Mouse (Mus musculus) forebrain, embryonic 15.5 days (tissue): ENCODE data around the gene Itga3. TPM values are rescaled to one million over a fixed set of nuclear protein-coding genes. Genes with fewer than 3 reads are reported as not detected.

ENCODE experiments used
- ATAC-seq: fragments of 200-750 bp; cut with Nextera tagmentation; replicated peaks from 2 replicates; pipeline ENCODE4 v1.8.0; 2017; ENCODE audit warnings: mild to moderate bottlenecking, moderate TSS enrichment, moderate library complexity
- H3K27ac ChIP-seq: fragments of 300-500 bp; sonication (generic); replicated peaks from 2 replicates; pipeline ENCODE4 v1.5.1; 2015; ENCODE audit warnings: mild to moderate bottlenecking, inconsistent platforms
- H3K27me3 ChIP-seq: fragments of 300-500 bp; sonication (generic); 2 replicates; pipeline ENCODE4 v1.6.1; 2015; ENCODE audit warnings: inconsistent platforms
- H3K36me3 ChIP-seq: fragments of 300-500 bp; sonication (generic); 2 replicates; pipeline ENCODE4 v1.6.1; 2015; ENCODE audit warnings: mild to moderate bottlenecking, inconsistent platforms
- H3K4me1 ChIP-seq: fragments of 300-500 bp; sonication (generic); 2 replicates; pipeline ENCODE4 v1.6.1; 2015; ENCODE audit warnings: inconsistent platforms
- H3K4me2 ChIP-seq: fragments of 300-500 bp; sonication (generic); replicated peaks from 2 replicates; pipeline ENCODE4 v1.6.1; 2015; ENCODE audit warnings: mild to moderate bottlenecking, inconsistent platforms
- H3K4me3 ChIP-seq: fragments of 300-500 bp; sonication (generic); 2 replicates; pipeline ENCODE4 v1.5.1; 2015; ENCODE audit warnings: mild to moderate bottlenecking, inconsistent platforms
- H3K9ac ChIP-seq: fragments of 300-500 bp; sonication (generic); replicated peaks from 2 replicates; pipeline ENCODE4 v1.6.1; 2015; ENCODE audit warnings: mild to moderate bottlenecking, inconsistent platforms
- H3K9me3 ChIP-seq: fragments of 300-500 bp; sonication (generic); 2 replicates; pipeline ENCODE4 v1.6.1; 2016; ENCODE audit warnings: inconsistent platforms
- WGBS: fragments of 180-500 bp; shearing (Covaris S2); methylation state at CpG from one replicate; pipeline ENCODE4 v1.1.7; 2015; ENCODE audit warnings: mixed read lengths; 5-methylcytosine and 5-hydroxymethylcytosine counted together
- polyA plus RNA-seq: library from polyadenylated mRNA; unstranded; fragments of >200 nt; fragmentation: Nextera tagmentation; extraction: Ambion mirVana; gene quantifications from 2 replicates; pipeline ENCODE4 v1.2.1, GENCODE M21; 2015

The Itga3 gene
- polyA plus RNA-seq, 1 experiment from 2014 or later: 6.9 TPM

DNA sequence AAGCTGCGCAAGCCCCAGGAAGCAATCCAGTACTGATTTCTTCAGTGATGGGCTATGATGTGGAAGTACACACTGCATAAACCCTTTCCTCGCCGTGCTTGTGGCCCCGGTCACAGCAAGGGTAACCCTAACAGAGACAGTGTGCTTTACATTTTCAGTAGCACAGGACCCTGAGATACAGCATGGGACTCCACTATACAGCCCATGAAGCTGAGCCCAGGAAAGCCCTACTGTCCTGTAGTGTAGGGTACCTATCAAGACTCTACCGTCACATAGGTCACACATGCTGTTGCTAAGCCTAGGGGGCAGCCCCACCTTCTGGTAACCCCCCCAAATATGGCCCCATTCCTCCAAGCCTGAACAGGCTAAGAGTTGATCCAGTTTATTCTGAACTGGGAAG, 40.1 kb downstream of the Itga3 start:
- Histone ChIP-seq H3K4me2 (no peak overlapping the region), H3K27me3 (no peaks in the 10 kb centered on the region), H3K9ac (no peak overlapping the region), H3K9me3 (no peaks in the 10 kb centered on the region), H3K36me3 (no peaks in the 10 kb centered on the region), H3K4me3 (no peak overlapping the region), H3K27ac (0 out of 2 replicates have a peak overlapping the region, but pooled peaks have one; percentile 60), H3K4me1 (peaks cover 22% of the 10 kb centered on the region)
- 97% methylated on average over 5 of the region's 5 CpGs for WGBS
- no peak for ATAC-seq

DNA sequence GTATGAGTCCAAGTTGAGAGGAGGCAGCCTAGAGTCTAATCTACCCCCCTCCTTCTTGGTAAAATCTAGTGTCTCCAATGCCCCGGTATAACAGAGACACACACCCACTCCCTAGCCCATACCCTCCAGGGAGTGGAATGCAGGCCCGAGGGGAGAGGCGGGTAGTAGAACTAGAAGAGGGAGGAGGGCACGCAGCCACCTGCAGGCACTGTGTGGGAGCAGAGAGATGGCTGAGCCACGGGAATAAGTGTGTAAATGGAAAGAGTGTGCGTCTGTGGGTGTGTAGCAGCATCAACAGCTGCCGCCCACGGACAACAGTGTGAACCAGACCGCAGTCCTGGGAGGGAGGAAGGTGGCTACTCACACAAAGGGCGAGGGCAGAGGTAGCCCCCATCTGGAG, 41.7 kb downstream of the Itga3 start:
- H3K4me2 ChIP-seq: no peak overlapping the region
- H3K27ac ChIP-seq: no peak overlapping the region
- no peak overlapping the region for H3K9ac ChIP-seq
- no peaks in the 10 kb centered on the region for H3K27me3 ChIP-seq
- H3K4me1 ChIP-seq: peaks cover 12% of the 10 kb centered on the region
- ATAC-seq: no peak
- H3K36me3 ChIP-seq: no peaks in the 10 kb centered on the region
- 71% methylated on average over 10 of the region's 10 CpGs for WGBS
- H3K4me3 ChIP-seq: no peak overlapping the region
- H3K9me3 ChIP-seq: no peaks in the 10 kb centered on the region

GRCm38 (mm10) chr11:95033617-95034016, 43.0 kb downstream of the Itga3 start:
- Histone ChIP-seq H3K4me2 (no peak overlapping the region), H3K27me3 (no peaks in the 10 kb centered on the region), H3K27ac (no peak overlapping the region), H3K36me3 (no peaks in the 10 kb centered on the region), H3K9ac (no peak overlapping the region), H3K9me3 (no peaks in the 10 kb centered on the region), H3K4me3 (no peak overlapping the region), H3K4me1 (0 out of 2 replicates have a peak, but pooled peaks cover 9% of the 10 kb centered on the region)
- 77% methylated on average over 14 of the region's 14 CpGs for WGBS
- no peak for ATAC-seq

GRCm38 (mm10) chr11:95032945-95033344, 43.7 kb downstream of the Itga3 start:
- H3K4me1 ChIP-seq: peaks cover 15% of the 10 kb centered on the region
- no peak for ATAC-seq
- no peaks in the 10 kb centered on the region for H3K27me3 ChIP-seq
- H3K9me3 ChIP-seq: no peaks in the 10 kb centered on the region
- no peak overlapping the region for H3K27ac ChIP-seq
- no peak overlapping the region for H3K4me2 ChIP-seq
- H3K36me3 ChIP-seq: no peaks in the 10 kb centered on the region
- WGBS: 33% methylated on average over 6 of the region's 6 CpGs
- no peak overlapping the region for H3K4me3 ChIP-seq
- no peak overlapping the region for H3K9ac ChIP-seq

- H3K4me1 ChIP-seq: peaks cover 20% of the 10 kb centered on the region
Observed at GRCm38 (mm10) chr11:95027850-95028470, 48.6 kb downstream of the Itga3 start.

DNA sequence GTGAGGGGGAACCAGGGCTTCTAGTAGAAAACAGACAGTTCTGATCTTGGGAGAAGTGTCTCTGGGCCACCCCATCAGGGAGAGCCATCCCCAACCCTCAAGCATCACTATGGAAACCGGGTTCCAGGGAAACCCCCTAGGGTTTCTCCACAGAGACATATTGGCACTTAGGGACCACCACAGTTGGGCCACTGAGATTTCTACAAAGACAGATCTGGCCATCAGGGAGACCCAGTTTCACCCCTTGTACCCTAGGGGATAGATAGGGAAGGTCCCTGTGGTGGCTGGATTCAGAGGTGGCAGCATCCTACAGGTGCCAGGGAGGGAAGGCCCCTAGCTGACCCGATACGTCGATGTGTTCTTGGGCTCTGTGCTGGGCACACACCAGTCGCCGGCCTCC, 49.8 kb downstream of the Itga3 start:
- Histone ChIP-seq H3K9me3 (no peaks in the 10 kb centered on the region), H3K4me1 (peaks cover 20% of the 10 kb centered on the region), H3K36me3 (peaks cover 39% of the 10 kb centered on the region), H3K4me2 (no peak overlapping the region), H3K4me3 (no peak overlapping the region), H3K27me3 (no peaks in the 10 kb centered on the region), H3K9ac (no peak overlapping the region), H3K27ac (no peak overlapping the region)
- 88% methylated on average over 6 of the region's 6 CpGs for WGBS
- ATAC-seq: no peak

More at GRCm38 (mm10) chr11:95027850-95028470, 48.6 kb downstream of the Itga3 start:
- no peaks in the 10 kb centered on the region for H3K9me3 ChIP-seq
- ATAC-seq: no peak
- peaks cover 28% of the 10 kb centered on the region for H3K36me3 ChIP-seq
- peak overlapping the region; percentile 46; the same call in 1 of the 2 replicates for H3K27ac ChIP-seq
- WGBS: 36% methylated on average over 13 of the region's 13 CpGs
- no peak overlapping the region for H3K9ac ChIP-seq
- H3K4me3 ChIP-seq: no peak overlapping the region
- H3K4me2 ChIP-seq: no peak overlapping the region
- H3K27me3 ChIP-seq: no peaks in the 10 kb centered on the region

- Histone ChIP-seq H3K4me3 (no peak overlapping the region), H3K27ac (no peak overlapping the region), H3K27me3 (no peaks in the 10 kb centered on the region), H3K4me2 (no peak overlapping the region), H3K36me3 (peaks cover 46% of the 10 kb centered on the region), H3K4me1 (peaks cover 20% of the 10 kb centered on the region), H3K9me3 (no peaks in the 10 kb centered on the region), H3K9ac (no peak overlapping the region)
- no peak for ATAC-seq
- WGBS: 72% methylated on average over 6 of the region's 6 CpGs
Observed at GRCm38 (mm10) chr11:95026090-95026542, 50.5 kb downstream of the Itga3 start.

- no peaks in the 10 kb centered on the region for H3K27me3 ChIP-seq
- 92% methylated on average over 11 of the region's 11 CpGs for WGBS
- H3K9ac ChIP-seq: no peak overlapping the region
- H3K4me3 ChIP-seq: no peak overlapping the region
- H3K36me3 ChIP-seq: peaks cover 53% of the 10 kb centered on the region
- peak overlapping the region; percentile 72; the same call in 1 of the 2 replicates for H3K27ac ChIP-seq
- no peaks in the 10 kb centered on the region for H3K9me3 ChIP-seq
- ATAC-seq: no peak
- H3K4me1 ChIP-seq: peaks cover 20% of the 10 kb centered on the region
- H3K4me2 ChIP-seq: no peak overlapping the region
Observed at GRCm38 (mm10) chr11:95025227-95026012, 51.2 kb downstream of the Itga3 start.

GRCm38 (mm10) chr11:95024439-95025184, 52.0 kb downstream of the Itga3 start:
- peak; percentile 36 for ATAC-seq
- Histone ChIP-seq H3K4me2 (no peak overlapping the region), H3K4me3 (no peak overlapping the region), H3K9me3 (no peaks in the 10 kb centered on the region), H3K4me1 (peaks cover 20% of the 10 kb centered on the region), H3K27ac (peak overlapping the region; percentile 72), H3K27me3 (no peaks in the 10 kb centered on the region), H3K9ac (no peak overlapping the region; the same call in 1 of the 2 replicates), H3K36me3 (peaks cover 61% of the 10 kb centered on the region)
- 37% methylated on average over 29 of the region's 29 CpGs for WGBS

- H3K4me1 ChIP-seq: peaks cover 19% of the 10 kb centered on the region
- H3K4me2 ChIP-seq: no peak overlapping the region
- H3K36me3 ChIP-seq: peaks cover 72% of the 10 kb centered on the region
- no peak overlapping the region for H3K4me3 ChIP-seq
- ATAC-seq: no peak
- no peak overlapping the region for H3K9ac ChIP-seq
- no peak overlapping the region for H3K27ac ChIP-seq
- WGBS: 93% methylated on average over 9 of the region's 9 CpGs
- H3K9me3 ChIP-seq: no peaks in the 10 kb centered on the region
- no peaks in the 10 kb centered on the region for H3K27me3 ChIP-seq
Observed at GRCm38 (mm10) chr11:95023481-95023880, 53.1 kb downstream of the Itga3 start.

DNA sequence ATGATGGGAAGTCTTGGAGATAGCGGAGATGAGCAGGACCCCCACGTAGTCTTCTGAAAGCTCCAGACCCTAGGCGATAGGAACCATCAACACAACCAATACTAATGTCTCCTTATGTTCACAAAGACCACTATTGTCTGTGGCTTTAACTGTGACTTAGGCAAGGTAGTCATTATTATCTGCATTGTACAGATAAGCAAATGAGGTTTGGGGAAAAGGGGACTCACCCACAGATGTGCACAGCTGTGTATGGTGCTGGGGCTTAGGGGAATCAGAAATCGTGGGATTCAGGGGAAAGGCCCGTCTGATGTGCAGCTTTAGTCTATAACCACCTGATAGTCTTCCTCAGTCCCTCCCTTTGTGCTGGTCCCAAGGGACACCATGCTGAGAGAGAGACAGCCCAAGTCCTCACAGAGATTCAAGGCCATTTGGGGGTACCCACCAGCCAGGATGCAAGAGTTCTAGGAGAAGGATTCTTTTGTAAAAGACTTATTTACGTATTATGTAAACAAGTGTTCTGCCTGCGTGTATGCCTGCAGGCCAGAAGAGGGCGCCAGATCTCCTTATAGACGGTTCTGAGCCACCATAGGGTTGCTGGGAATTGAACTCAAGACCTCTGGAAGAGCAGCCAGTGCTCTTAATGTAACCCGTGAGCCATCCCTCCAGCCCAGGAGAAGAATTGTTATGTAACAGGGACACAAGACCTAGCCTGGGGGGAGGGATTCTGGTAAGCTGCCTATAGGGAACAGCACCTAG, 54.2 kb downstream of the Itga3 start:
- no peaks in the 10 kb centered on the region for H3K27me3 ChIP-seq
- no peak overlapping the region for H3K4me3 ChIP-seq
- WGBS: 81% methylated on average over 10 of the region's 10 CpGs
- peaks cover 72% of the 10 kb centered on the region for H3K36me3 ChIP-seq
- H3K9me3 ChIP-seq: no peaks in the 10 kb centered on the region
- no peak overlapping the region for H3K9ac ChIP-seq
- H3K27ac ChIP-seq: no peak overlapping the region
- ATAC-seq: no peak
- H3K4me2 ChIP-seq: no peak overlapping the region
- peaks cover 10% of the 10 kb centered on the region for H3K4me1 ChIP-seq
